Mouse (Mus musculus) lung, postnatal 0 days (tissue): ENCODE results near the gene Mob2. TPM values are rescaled to one million over a fixed set of nuclear protein-coding genes. Genes with fewer than 3 reads are reported as not detected.

Experiments used
- ATAC-seq: fragments of 200-750 bp; cut with Nextera tagmentation; 2 replicates; pipeline ENCODE4 v1.8.0; 2017; ENCODE audit warnings: moderate library complexity
- DNase-seq: peaks from one replicate; pipeline ENCODE4 v3.0.0-alpha.2; 2016; ENCODE audit warnings: low spot score
- H3K27ac ChIP-seq: fragments of 300-500 bp; sonication (generic); 2 replicates; pipeline ENCODE4 v1.5.1; 2014; ENCODE audit warnings: antibody characterized with exemption, mild to moderate bottlenecking, low read length, mixed read lengths
- H3K27me3 ChIP-seq: fragments of 300-500 bp; sonication (generic); replicated peaks from 2 replicates; pipeline ENCODE4 v1.6.1; 2014; ENCODE audit warnings: low read length, mixed read lengths; ENCODE audit not compliant: insufficient read depth
- H3K36me3 ChIP-seq: fragments of 300-500 bp; sonication (generic); 2 replicates; pipeline ENCODE4 v1.6.1; 2014; ENCODE audit warnings: low read length, mixed read lengths; ENCODE audit not compliant: insufficient read depth
- H3K4me1 ChIP-seq: fragments of 300-500 bp; sonication (generic); 2 replicates; pipeline ENCODE4 v1.6.1; 2014; ENCODE audit warnings: antibody characterized with exemption, low read depth, low read length, mixed read lengths; ENCODE audit not compliant: insufficient read depth
- H3K4me2 ChIP-seq: fragments of 300-500 bp; sonication (generic); replicated peaks from 2 replicates; pipeline ENCODE4 v1.6.1; 2014; ENCODE audit warnings: low read depth, mild to moderate bottlenecking, low read length, moderate library complexity, mixed read lengths
- H3K4me3 ChIP-seq: fragments of 300-500 bp; sonication (generic); 2 replicates; pipeline ENCODE4 v1.5.1; 2014; ENCODE audit warnings: low read depth, low read length
- H3K9ac ChIP-seq: fragments of 300-500 bp; sonication (generic); replicated peaks from 2 replicates; pipeline ENCODE4 v1.6.1; 2014; ENCODE audit warnings: low read depth, mild to moderate bottlenecking
- H3K9me3 ChIP-seq: fragments of 300-500 bp; sonication (generic); 2 replicates; pipeline ENCODE4 v1.6.1; 2016; ENCODE audit warnings: low read length, mixed read lengths
- CTCF ChIP-seq: IDR thresholded peaks from 2 replicates; pipeline ENCODE4 v1.5.1; 2016; ENCODE audit warnings: antibody characterized with exemption, mild to moderate bottlenecking
- EP300 ChIP-seq: IDR thresholded peaks from 2 replicates; pipeline ENCODE4 v1.6.1; 2016; ENCODE audit warnings: antibody characterized with exemption, mild to moderate bottlenecking, control low read depth
- WGBS: fragments of 180-500 bp; shearing (Covaris S2); extraction: QIAGEN DNeasy Blood & Tissue Kit; methylation state at CpG from one replicate; pipeline ENCODE4 v1.1.7; 2014; 5-methylcytosine and 5-hydroxymethylcytosine counted together
- polyA plus RNA-seq: library from polyadenylated mRNA; unstranded; fragments of >200 nt; fragmentation: Nextera tagmentation; extraction: Ambion mirVana; gene quantifications from 2 replicates; pipeline ENCODE4 v1.2.1, GENCODE M21; 2015

Mob2 gene
- polyA plus RNA-seq, 1 experiment from 2014 or later: 104 TPM

DNA sequence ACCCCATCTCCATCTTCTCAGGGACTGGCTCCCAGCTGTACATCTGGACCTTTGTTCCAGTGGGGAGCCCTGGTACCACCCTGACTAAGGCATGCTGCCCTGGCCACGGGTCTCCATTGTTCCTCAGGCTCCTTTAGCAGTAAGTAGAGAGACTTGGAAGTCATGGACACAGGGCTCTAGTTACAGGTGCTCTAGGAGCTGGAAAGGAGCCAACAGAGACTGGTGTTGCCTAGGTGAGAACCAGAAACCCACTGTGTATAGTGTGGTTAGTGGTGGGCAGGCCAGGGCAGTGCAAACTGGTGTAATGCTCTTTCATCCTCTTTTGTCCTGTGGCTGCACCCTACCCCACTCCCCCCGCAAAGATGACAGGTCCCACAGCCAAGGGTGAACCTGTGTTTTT, 69.7 kb downstream of the Mob2 start:
- H3K4me1 ChIP-seq: no peaks in the 10 kb centered on the region
- no peak for DNase-seq

GRCm38 (mm10) chr7:141988314-141988806, 72.5 kb downstream of the Mob2 start:
- Histone ChIP-seq H3K4me1 (no peaks in the 10 kb centered on the region), H3K27me3 (no peaks in the 10 kb centered on the region), H3K36me3 (no peaks in the 10 kb centered on the region), H3K4me3 (no peak overlapping the region), H3K9ac (no peak overlapping the region), H3K27ac (no peak overlapping the region), H3K9me3 (no peaks in the 10 kb centered on the region), H3K4me2 (no peak overlapping the region)
- TF ChIP-seq EP300: no peak
- no peak for TF ChIP-seq CTCF
- DNase-seq (no peak), ATAC-seq (no peak)
- WGBS: 87% methylated on average over 7 of the region's 7 CpGs

More for the DNA sequence above, 69.7 kb downstream of the Mob2 start:
- H3K27ac ChIP-seq: no peak overlapping the region
- ATAC-seq: no peak
- H3K36me3 ChIP-seq: no peaks in the 10 kb centered on the region
- no peaks in the 10 kb centered on the region for H3K9me3 ChIP-seq
- no peak overlapping the region for H3K4me2 ChIP-seq
- no peak overlapping the region for H3K4me3 ChIP-seq
- no peak overlapping the region for H3K9ac ChIP-seq
- no peaks in the 10 kb centered on the region for H3K27me3 ChIP-seq
- 60% methylated on average over 2 of the region's 2 CpGs for WGBS
- TF ChIP-seq CTCF: no peak
- TF ChIP-seq EP300: no peak

DNA sequence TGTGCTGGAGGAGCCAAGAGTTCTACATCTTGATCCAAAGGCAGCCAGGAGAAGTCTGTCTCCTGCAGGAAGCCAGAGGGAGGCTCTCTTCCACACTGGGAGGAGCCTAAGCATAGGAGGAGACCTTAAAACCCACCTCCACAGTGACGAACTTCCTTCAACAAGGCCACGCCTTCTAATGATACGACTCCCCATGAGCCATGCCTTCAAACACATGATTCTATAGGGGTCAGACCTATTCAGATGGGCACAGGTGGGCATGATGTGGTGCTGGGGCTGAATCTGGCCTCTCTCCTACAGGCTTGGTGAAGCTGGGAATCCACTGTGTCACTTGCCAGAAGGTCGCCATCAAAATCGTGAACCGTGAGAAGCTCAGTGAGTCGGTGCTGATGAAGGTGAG, 79.6 kb downstream of the Mob2 start:
- Histone ChIP-seq H3K4me3 (no peak overlapping the region), H3K9me3 (no peaks in the 10 kb centered on the region), H3K27ac (no peak overlapping the region), H3K4me2 (no peak overlapping the region), H3K9ac (no peak overlapping the region), H3K27me3 (no peaks in the 10 kb centered on the region), H3K4me1 (no peaks in the 10 kb centered on the region), H3K36me3 (no peaks in the 10 kb centered on the region)
- DNase-seq (no peak), ATAC-seq (no peak)
- 86% methylated on average over 7 of the region's 7 CpGs for WGBS
- no peak for TF ChIP-seq EP300
- TF ChIP-seq CTCF: no peak

GRCm38 (mm10) chr7:141979247-141979646, 81.6 kb downstream of the Mob2 start:
- DNase-seq: no peak
- Histone ChIP-seq H3K27me3 (no peaks in the 10 kb centered on the region), H3K4me1 (no peaks in the 10 kb centered on the region), H3K4me2 (no peak overlapping the region), H3K4me3 (no peak overlapping the region), H3K27ac (no peak overlapping the region), H3K9ac (no peak overlapping the region), H3K9me3 (no peaks in the 10 kb centered on the region), H3K36me3 (no peaks in the 10 kb centered on the region)
- no peak for ATAC-seq
- TF ChIP-seq EP300: no peak
- TF ChIP-seq CTCF: no peak
- WGBS: 82% methylated on average over 4 of the region's 4 CpGs

DNA sequence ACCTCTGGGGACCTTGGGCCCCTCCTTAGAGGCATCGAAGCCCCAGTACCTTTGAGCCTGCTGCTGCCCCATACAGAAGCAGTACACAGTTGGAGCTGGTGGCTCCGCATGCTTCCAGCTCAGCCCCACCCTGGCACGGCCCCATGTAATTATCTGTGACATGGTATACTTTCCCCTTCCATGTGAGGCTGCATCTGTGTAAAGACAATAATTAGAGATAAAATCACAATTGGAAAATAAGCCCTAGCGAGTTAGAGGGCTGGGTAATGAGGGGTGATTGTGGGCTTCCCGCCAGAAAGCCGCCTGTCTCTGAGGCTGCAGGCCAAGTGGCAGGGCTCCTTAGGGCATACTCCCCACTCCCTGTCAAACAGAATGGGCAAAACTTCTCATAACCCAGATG, 82.9 kb downstream of the Mob2 start:
- DNase-seq (no peak), ATAC-seq (no peak)
- no peaks in the 10 kb centered on the region for H3K4me1 ChIP-seq
- no peak overlapping the region for H3K4me2 ChIP-seq
- no peaks in the 10 kb centered on the region for H3K36me3 ChIP-seq
- H3K27me3 ChIP-seq: no peaks in the 10 kb centered on the region
- H3K27ac ChIP-seq: no peak overlapping the region
- H3K9me3 ChIP-seq: no peaks in the 10 kb centered on the region
- no peak overlapping the region for H3K9ac ChIP-seq
- TF ChIP-seq CTCF: no peak
- TF ChIP-seq EP300: no peak
- H3K4me3 ChIP-seq: no peak overlapping the region
- 69% methylated on average over 6 of the region's 6 CpGs for WGBS

DNA sequence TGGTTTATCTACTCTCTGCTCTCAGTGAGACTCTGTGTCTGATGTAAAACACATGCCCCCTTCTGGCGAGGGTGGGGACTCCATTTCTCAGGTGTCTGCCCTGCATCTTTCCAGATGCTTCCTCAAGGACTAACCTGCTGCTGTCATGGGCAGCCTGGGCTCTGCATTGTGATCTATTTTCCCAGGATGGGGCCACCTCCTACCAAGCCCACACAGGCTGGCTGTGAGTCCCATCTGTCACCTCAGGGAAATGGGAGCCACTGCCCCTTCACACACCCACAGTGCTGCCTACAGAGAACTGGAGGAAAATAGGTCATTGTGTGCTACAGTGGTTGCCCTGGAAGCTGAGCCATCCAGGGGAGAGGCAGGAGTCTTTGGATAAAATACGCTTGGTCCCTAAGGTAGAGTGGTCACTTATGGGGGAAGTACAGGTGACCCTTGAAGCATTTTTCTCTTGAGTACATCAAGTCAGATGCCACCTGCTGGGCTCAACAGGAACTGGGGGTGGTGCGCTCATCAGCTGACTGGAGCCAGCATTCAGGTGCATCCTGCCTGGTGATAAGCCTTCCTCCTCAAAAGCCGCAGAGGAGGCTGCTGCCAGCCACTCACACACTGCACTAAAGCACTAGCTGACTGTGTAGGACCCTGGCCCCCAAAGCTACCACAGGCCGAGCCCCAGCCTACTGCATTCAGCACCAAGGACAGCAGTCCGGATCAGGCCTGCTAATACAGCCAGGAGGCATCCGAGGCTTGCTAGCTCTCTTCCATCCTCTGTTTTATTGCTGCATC, 87.8 kb downstream of the Mob2 start:
- no peaks in the 10 kb centered on the region for H3K27me3 ChIP-seq
- H3K4me3 ChIP-seq: no peak overlapping the region
- no peaks in the 10 kb centered on the region for H3K4me1 ChIP-seq
- 22% methylated on average over 7 of the region's 7 CpGs for WGBS
- ATAC-seq (0 out of 2 replicates have a peak, but pooled peaks have one; percentile 23), DNase-seq (peak; percentile 24)
- H3K4me2 ChIP-seq: no peak overlapping the region
- no peak overlapping the region for H3K9ac ChIP-seq
- H3K36me3 ChIP-seq: no peaks in the 10 kb centered on the region
- H3K27ac ChIP-seq: no peak overlapping the region
- no peak for TF ChIP-seq EP300
- peak; percentile 48 for TF ChIP-seq CTCF
- no peaks in the 10 kb centered on the region for H3K9me3 ChIP-seq
